In the genomic region with DNA sequence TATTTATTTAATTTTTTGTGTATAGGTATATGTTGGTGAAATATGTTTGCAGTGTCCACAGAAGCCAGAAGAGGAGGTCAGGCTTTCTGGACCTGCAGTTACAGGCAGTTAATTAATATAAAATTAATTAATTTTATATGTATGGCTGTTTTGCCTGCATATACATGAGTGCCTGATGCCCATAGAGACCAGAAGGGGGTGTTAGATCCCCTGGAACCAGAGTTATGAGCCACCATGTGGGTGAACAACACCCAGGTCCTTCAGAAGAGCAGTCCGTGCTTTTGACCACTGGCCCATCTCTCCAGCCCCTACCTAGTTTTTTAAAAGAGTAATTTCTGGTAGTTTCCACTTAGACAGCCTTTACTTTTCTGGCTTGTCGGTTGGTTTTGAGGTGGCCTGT, we compare ENCODE assay signal across 21 mouse cellular contexts. TPM values are rescaled to one million over a fixed set of nuclear protein-coding genes. Genes with fewer than 3 reads are reported as not detected.
"Had no signal": no experiment of that assay in that cellular context is flagged by ENCODE, and none has a peak within 500 bp of the region (broad histone marks: within the 10 kb centered on the region; RNA-seq: fewer than 3 reads in every experiment).

No protein-coding gene starts in this region.

- H3K36me3 ChIP-seq: kidney, embryonic 15.5 days; limb, embryonic 10.5 days; liver, embryonic 12.5 days; lung, embryonic 15.5 days; midbrain, embryonic 10.5 days; neural tube, embryonic 15.5 days had no signal

- ATAC-seq: liver, embryonic 12.5 days; liver, postnatal 0 days had no signal

- H3K4me1 ChIP-seq: kidney, embryonic 15.5 days; liver, embryonic 12.5 days; lung, embryonic 15.5 days; midbrain, embryonic 10.5 days; neural tube, embryonic 15.5 days had no signal

- H3K4me2 ChIP-seq: kidney, embryonic 15.5 days; liver, embryonic 12.5 days; lung, embryonic 15.5 days; neural tube, embryonic 15.5 days had no signal

- H3K4me3 ChIP-seq: kidney, embryonic 15.5 days; limb, embryonic 10.5 days; liver, embryonic 12.5 days; lung, embryonic 15.5 days; midbrain, embryonic 10.5 days; myocyte; neural tube, embryonic 15.5 days had no signal

- DNase-seq: kidney, adult 11 months; kidney, postnatal 14 days; liver, postnatal 0 days; lung, postnatal 36 days; midbrain, embryonic 14.5 days; right cerebral cortex, adult 18-20 months; right cerebral cortex, postnatal 25 days; thymus, adult 18-20 months; thymus, postnatal 14 days had no signal

- H3K9me3 ChIP-seq: kidney, embryonic 15.5 days; limb, embryonic 10.5 days; liver, embryonic 12.5 days; lung, embryonic 15.5 days; midbrain, embryonic 10.5 days; neural tube, embryonic 15.5 days had no signal

- H3K27me3 ChIP-seq: kidney, embryonic 15.5 days; lung, embryonic 15.5 days; neural tube, embryonic 15.5 days had no signal

- H3K27ac ChIP-seq: kidney, embryonic 15.5 days; limb, embryonic 10.5 days; liver, embryonic 12.5 days; lung, embryonic 15.5 days; midbrain, embryonic 10.5 days; neural tube, embryonic 15.5 days had no signal

- H3K9ac ChIP-seq: kidney, embryonic 15.5 days; liver, embryonic 12.5 days; liver, postnatal 0 days; lung, embryonic 15.5 days; neural tube, embryonic 15.5 days had no signal

RNA-seq across cellular contexts. Expression of a gene that starts 9.7 kb away (rescaled TPM):
- total RNA-seq: megakaryocyte, adult 5-6 weeks had no signal
- polyA plus RNA-seq: liver, embryonic 12.5 days; myocyte had no signal

RNA-seq across cellular contexts. Expression of a gene that starts 19.1 kb away (rescaled TPM):
- total RNA-seq: megakaryocyte, adult 5-6 weeks had no signal
- polyA plus RNA-seq: kidney, embryonic 15.5 days; limb, embryonic 10.5 days; limb, embryonic 14.5 days; liver, embryonic 12.5 days; liver, postnatal 0 days; lung, embryonic 15.5 days; midbrain, embryonic 10.5 days; midbrain, embryonic 14.5 days; myocyte; neural tube, embryonic 11.5 days; neural tube, embryonic 15.5 days; small intestine, adult 2 months; urinary bladder, adult 2 months had no signal
